Mouse (Mus musculus) hindbrain, embryonic 11.5 days (tissue): ENCODE data around the gene Fcgr1. TPM values are rescaled to one million over a fixed set of nuclear protein-coding genes. Genes with fewer than 3 reads are reported as not detected.

Experiments used
- ATAC-seq: fragments of 200-750 bp; cut with Nextera tagmentation; 2 replicates; pipeline ENCODE4 v1.8.0; 2017; ENCODE audit warnings: mild to moderate bottlenecking, moderate TSS enrichment, moderate library complexity; ENCODE audit not compliant: low FRiP score
- DNase-seq: peaks from one replicate; pipeline ENCODE4 v3.0.0-alpha.2; 2015; ENCODE audit warnings: low spot score
- H3K27ac ChIP-seq: fragments of 300-500 bp; sonication (generic); 2 replicates; pipeline ENCODE4 v1.5.1; 2014; ENCODE audit warnings: mild to moderate bottlenecking, low read depth, low read length
- H3K27me3 ChIP-seq: fragments of 300-500 bp; sonication (generic); 2 replicates; pipeline ENCODE4 v1.6.1; 2014; ENCODE audit warnings: mild to moderate bottlenecking, low read length, moderate library complexity, mixed read lengths; ENCODE audit not compliant: control insufficient read depth, insufficient read depth
- H3K36me3 ChIP-seq: fragments of 300-500 bp; sonication (generic); 2 replicates; pipeline ENCODE4 v1.6.1; 2014; ENCODE audit warnings: mild to moderate bottlenecking, low read length, moderate library complexity, mixed read lengths; ENCODE audit not compliant: control insufficient read depth, insufficient read depth
- H3K4me1 ChIP-seq: fragments of 300-500 bp; sonication (generic); replicated peaks from 2 replicates; pipeline ENCODE4 v1.6.1; 2014; ENCODE audit warnings: low read length, mixed read lengths; ENCODE audit not compliant: control insufficient read depth, insufficient read depth
- H3K4me2 ChIP-seq: fragments of 300-500 bp; sonication (generic); replicated peaks from 2 replicates; pipeline ENCODE4 v1.6.1; 2014; ENCODE audit warnings: mild to moderate bottlenecking, low read depth, low read length
- H3K4me3 ChIP-seq: fragments of 300-500 bp; sonication (generic); 2 replicates; pipeline ENCODE4 v1.5.1; 2014; ENCODE audit warnings: low read depth, low read length
- H3K9ac ChIP-seq: fragments of 300-500 bp; sonication (generic); 2 replicates; pipeline ENCODE4 v1.6.1; 2014; ENCODE audit warnings: low read depth, low read length
- H3K9me3 ChIP-seq: fragments of 300-500 bp; sonication (generic); 2 replicates; pipeline ENCODE4 v1.6.1; 2016; ENCODE audit warnings: low read length; ENCODE audit not compliant: control insufficient read depth
- WGBS: fragments of 180-500 bp; shearing (Covaris S2); extraction: QIAGEN DNeasy Blood & Tissue Kit; methylation state at CpG from one replicate; pipeline ENCODE4 v1.1.7; 2014; 5-methylcytosine and 5-hydroxymethylcytosine counted together
- polyA plus RNA-seq: library from polyadenylated mRNA; unstranded; fragments of >200 nt; fragmentation: Nextera tagmentation; extraction: Ambion mirVana; gene quantifications from 2 replicates; pipeline ENCODE4 v1.2.1, GENCODE M21; 2014

Gene Fcgr1
- polyA plus RNA-seq, 1 experiment from 2014 or later: 1.9 TPM

GRCm38 (mm10) chr3:96335163-96335550, 41.4 kb upstream of the Fcgr1 start:
- Histone ChIP-seq H3K4me1 (no peaks in the 10 kb centered on the region), H3K9ac (no peak overlapping the region), H3K27ac (no peak overlapping the region), H3K27me3 (peaks cover 82% of the 10 kb centered on the region), H3K4me3 (no peak overlapping the region), H3K4me2 (no peak overlapping the region), H3K36me3 (no peaks in the 10 kb centered on the region), H3K9me3 (no peaks in the 10 kb centered on the region)
- ATAC-seq: no peak
- WGBS: 55% methylated on average over 6 of the region's 6 CpGs
- DNase-seq: peak; percentile 36

GRCm38 (mm10) chr3:96334175-96335162, 40.7 kb upstream of the Fcgr1 start:
- no peak overlapping the region; the same call in 1 of the 2 replicates for H3K4me2 ChIP-seq
- no peaks in the 10 kb centered on the region for H3K9me3 ChIP-seq
- 2% methylated on average over 36 of the region's 36 CpGs for WGBS
- H3K27ac ChIP-seq: no peak overlapping the region
- no peaks in the 10 kb centered on the region for H3K36me3 ChIP-seq
- no peak overlapping the region for H3K9ac ChIP-seq
- DNase-seq (peak; percentile 59), ATAC-seq (no peak)
- H3K4me3 ChIP-seq: no peak overlapping the region
- no peaks in the 10 kb centered on the region for H3K4me1 ChIP-seq
- peaks cover 84% of the 10 kb centered on the region for H3K27me3 ChIP-seq

GRCm38 (mm10) chr3:96333396-96334174, 39.8 kb upstream of the Fcgr1 start:
- Histone ChIP-seq H3K4me3 (no peak overlapping the region; the same call in 1 of the 2 replicates), H3K4me2 (peak overlapping the region; percentile 23; the same call in 1 of the 2 replicates), H3K9me3 (no peaks in the 10 kb centered on the region), H3K4me1 (no peaks in the 10 kb centered on the region), H3K27ac (no peak overlapping the region), H3K36me3 (no peaks in the 10 kb centered on the region), H3K27me3 (peaks cover 81% of the 10 kb centered on the region), H3K9ac (no peak overlapping the region)
- DNase-seq (peak; percentile 62), ATAC-seq (no peak)
- 2% methylated on average over 25 of the region's 25 CpGs for WGBS

- no peak for ATAC-seq
- H3K27ac ChIP-seq: no peak overlapping the region
- H3K9me3 ChIP-seq: no peaks in the 10 kb centered on the region
- H3K27me3 ChIP-seq: peaks cover 76% of the 10 kb centered on the region
- 0 out of 2 replicates have a peak overlapping the region, but pooled peaks have one; percentile 14 for H3K4me2 ChIP-seq
- no peak overlapping the region; the same call in 1 of the 2 replicates for H3K4me3 ChIP-seq
- DNase-seq: peak; percentile 61
- WGBS: 3% methylated on average over 27 of the region's 27 CpGs
- H3K36me3 ChIP-seq: no peaks in the 10 kb centered on the region
- H3K4me1 ChIP-seq: no peaks in the 10 kb centered on the region
- H3K9ac ChIP-seq: no peak overlapping the region
Measured at GRCm38 (mm10) chr3:96332631-96333395, 39.0 kb upstream of the Fcgr1 start.

- Histone ChIP-seq H3K4me1 (no peaks in the 10 kb centered on the region), H3K27ac (no peak overlapping the region), H3K27me3 (peaks cover 69% of the 10 kb centered on the region), H3K9ac (no peak overlapping the region), H3K4me3 (no peak overlapping the region), H3K36me3 (no peaks in the 10 kb centered on the region), H3K9me3 (no peaks in the 10 kb centered on the region), H3K4me2 (no peak overlapping the region)
- WGBS: 18% methylated on average over 14 of the region's 14 CpGs
- ATAC-seq (no peak), DNase-seq (no peak)
Measured at GRCm38 (mm10) chr3:96332000-96332399, 38.2 kb upstream of the Fcgr1 start.

GRCm38 (mm10) chr3:96331438-96331837, 37.7 kb upstream of the Fcgr1 start:
- Histone ChIP-seq H3K4me2 (no peak overlapping the region), H3K4me3 (no peak overlapping the region), H3K9ac (no peak overlapping the region), H3K4me1 (no peaks in the 10 kb centered on the region), H3K27me3 (peaks cover 67% of the 10 kb centered on the region), H3K27ac (no peak overlapping the region), H3K36me3 (no peaks in the 10 kb centered on the region), H3K9me3 (no peaks in the 10 kb centered on the region)
- DNase-seq (peak; percentile 1), ATAC-seq (no peak)
- 81% methylated on average over 7 of the region's 7 CpGs for WGBS

- ATAC-seq (no peak), DNase-seq (no peak)
- Histone ChIP-seq H3K27me3 (peaks cover 65% of the 10 kb centered on the region), H3K36me3 (no peaks in the 10 kb centered on the region), H3K9me3 (no peaks in the 10 kb centered on the region), H3K9ac (no peak overlapping the region), H3K4me2 (no peak overlapping the region), H3K4me1 (no peaks in the 10 kb centered on the region), H3K4me3 (no peak overlapping the region), H3K27ac (no peak overlapping the region)
- 68% methylated on average over 7 of the region's 7 CpGs for WGBS
Measured at GRCm38 (mm10) chr3:96330603-96331002, 36.8 kb upstream of the Fcgr1 start.

- Histone ChIP-seq H3K27me3 (peaks cover 65% of the 10 kb centered on the region), H3K4me3 (no peak overlapping the region), H3K9me3 (no peaks in the 10 kb centered on the region), H3K4me2 (no peak overlapping the region), H3K36me3 (no peaks in the 10 kb centered on the region), H3K4me1 (no peaks in the 10 kb centered on the region), H3K27ac (no peak overlapping the region), H3K9ac (no peak overlapping the region)
- WGBS: 81% methylated on average over 4 of the region's 4 CpGs
- DNase-seq (no peak), ATAC-seq (no peak)
Measured at GRCm38 (mm10) chr3:96330181-96330580, 36.4 kb upstream of the Fcgr1 start.
